Mouse (Mus musculus): ENCODE results near the gene Bend3. TPM values are rescaled to one million over a fixed set of nuclear protein-coding genes. Genes with fewer than 3 reads are reported as not detected.

The Bend3 gene
- total and polyA plus RNA-seq, 3 experiments, result 13.0 to 32.8 (median 18.7) TPM

DNA sequence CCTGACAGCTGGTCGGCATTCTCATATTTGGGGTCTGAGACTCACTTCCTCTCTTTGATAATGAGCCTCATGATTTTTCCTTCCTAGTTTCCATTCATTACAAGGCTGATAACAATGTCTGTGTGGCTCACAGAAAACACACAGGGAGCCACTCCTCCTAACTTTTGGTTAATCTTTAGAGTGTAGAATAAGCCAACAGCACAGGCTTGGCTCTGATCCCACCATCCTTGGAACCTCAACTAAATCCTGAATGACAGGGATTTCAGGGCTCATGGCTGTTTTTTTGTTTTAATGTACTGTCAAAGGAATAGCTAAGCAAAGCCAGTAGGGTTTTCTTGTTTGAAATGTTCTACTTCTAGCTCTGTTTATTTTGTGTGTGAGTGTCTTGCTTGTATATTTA lies 55.8 kb downstream of the Bend3 start:
- DNase-seq (ENCODE audit: low read depth, low spot score), result peak; percentile 46

DNA sequence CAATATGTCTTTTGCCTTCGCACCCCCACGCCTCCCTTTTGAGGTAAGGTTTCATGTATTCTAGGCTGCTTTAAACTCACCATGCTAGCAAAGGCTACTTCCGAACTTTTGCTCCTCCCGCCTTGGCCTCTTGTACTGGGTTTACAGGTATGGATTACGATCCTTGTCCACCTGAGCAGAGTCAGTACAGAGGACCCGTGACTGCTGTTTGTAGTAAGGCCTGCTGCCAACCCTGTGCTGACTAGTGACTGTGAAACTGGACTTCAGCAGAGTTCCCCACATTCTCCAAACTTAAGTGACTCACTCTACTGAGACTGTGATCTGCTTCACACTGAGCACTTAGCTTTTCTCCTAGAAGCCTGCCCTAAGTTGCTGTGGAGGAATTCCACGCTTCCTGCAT lies 59.0 kb downstream of the Bend3 start:
- Histone ChIP-seq H3K79me2 (ENCODE audit: control insufficient read depth, insufficient read depth, low read length, poor library complexity) (peaks cover 18% of the 10 kb centered on the region), H3K4me1 (ENCODE audit: control insufficient read depth in 1 of 2, insufficient read depth in 2 of 2, low read length in 2 of 2) (peaks cover 9 to 21% of the 10 kb centered on the region in 2 experiments), H3K36me3 (ENCODE audit: control insufficient read depth in 1 of 2, insufficient read depth in 2 of 2, low read length in 2 of 2) (peaks cover 0 to 16% of the 10 kb centered on the region in 2 experiments; a peak in 2 of 4 replicates), H3K27me3 (ENCODE audit: control insufficient read depth in 1 of 2, insufficient read depth in 2 of 2, low read length in 2 of 2) (no peaks in the 10 kb centered on the region), H3K4me3 (ENCODE audit: control insufficient read depth in 1 of 2, insufficient read depth in 1 of 2, low read depth in 2 of 2, low read length in 2 of 2) (no peak overlapping the region), H3K27ac (ENCODE audit: control insufficient read depth, low read depth, low read length) (no peak overlapping the region), H3K9ac (ENCODE audit: control insufficient read depth, low read depth, low read length, poor library complexity, severe bottlenecking) (no peak overlapping the region), H3K9me3 (replicated peaks; ENCODE audit: insufficient read depth, low read length) (no peaks in the 10 kb centered on the region)
- no peak for DNase-seq (ENCODE audit: low read depth, low spot score)
- TF ChIP-seq RAD21 (IDR thresholded peaks at IDR 0.05; ENCODE audit: low read depth, low read length) (no peak), ZNF384 (IDR thresholded peaks at IDR 0.05; ENCODE audit: low read depth, low read length) (no peak), TCF12 (IDR thresholded peaks at IDR 0.05; ENCODE audit: low read depth, low read length) (no peak), MAZ (IDR thresholded peaks at IDR 0.05; ENCODE audit: low read depth, low read length) (no peak), SIN3A (IDR thresholded peaks at IDR 0.05; ENCODE audit: low read length) (no peak), CTCF (IDR thresholded peaks at IDR 0.05 in 2 of 3, conservative IDR thresholded peaks at IDR 0.05 in 1 of 3; ENCODE audit: control insufficient read depth in 1 of 3, insufficient read depth in 1 of 3, low read depth in 2 of 3, low read length in 3 of 3, poor library complexity in 1 of 3, severe bottlenecking in 1 of 3) (no peak), ZKSCAN1 (IDR thresholded peaks at IDR 0.05; ENCODE audit: low read depth, low read length) (no peak), ZMIZ1 (IDR thresholded peaks at IDR 0.05; ENCODE audit: low read depth, low read length) (no peak), HCFC1 (IDR thresholded peaks at IDR 0.05; ENCODE audit: low read depth, low read length) (no peak), SMC3 (IDR thresholded peaks at IDR 0.05; ENCODE audit: low read depth, low read length) (no peak), POLR2A (IDR thresholded peaks at IDR 0.05; ENCODE audit: control insufficient read depth in 1 of 2, insufficient read depth in 1 of 2, low read depth in 1 of 2, low read length in 2 of 2, poor library complexity in 1 of 2) (no peak), USF2 (IDR thresholded peaks at IDR 0.05; ENCODE audit: borderline replicate concordance in 1 of 2, insufficient read depth in 1 of 2, low read depth in 1 of 2, low read length in 2 of 2) (no peak), MAFK (IDR thresholded peaks at IDR 0.05; ENCODE audit: borderline replicate concordance, low read depth, low read length) (no peak), TBP (IDR thresholded peaks at IDR 0.05; ENCODE audit: low read depth, low read length) (no peak), ELF1 (IDR thresholded peaks at IDR 0.05; ENCODE audit: low read depth, low read length) (no peak), MXI1 (IDR thresholded peaks at IDR 0.05; ENCODE audit: low read depth, low read length) (no peak), MAX (IDR thresholded peaks at IDR 0.05; ENCODE audit: low read length) (no peak)

More for the DNA sequence above, 55.8 kb downstream of the Bend3 start:
- no peak overlapping the region for H3K27ac ChIP-seq (ENCODE audit: control insufficient read depth, low read depth, low read length)
- no peak overlapping the region for H3K9ac ChIP-seq (ENCODE audit: control insufficient read depth, low read depth, low read length, poor library complexity, severe bottlenecking)
- no peak for TF ChIP-seq SMC3 (IDR thresholded peaks at IDR 0.05; ENCODE audit: low read depth, low read length)
- 0 out of 4 replicates have a peak, but pooled peaks of 1 of the 2 experiments have one; percentile 30 for TF ChIP-seq EP300 (IDR thresholded peaks at IDR 0.05; ENCODE audit: low read depth in 1 of 2, low read length in 2 of 2)
- no peaks in the 10 kb centered on the region for H3K27me3 ChIP-seq (ENCODE audit: control insufficient read depth in 1 of 2, insufficient read depth in 2 of 2, low read length in 2 of 2)
- peaks cover 4% of the 10 kb centered on the region for H3K79me2 ChIP-seq (ENCODE audit: control insufficient read depth, insufficient read depth, low read length, poor library complexity)
- H3K36me3 ChIP-seq (ENCODE audit: control insufficient read depth in 1 of 2, insufficient read depth in 2 of 2, low read length in 2 of 2), result peaks cover 2 to 8% of the 10 kb centered on the region in 2 experiments; a peak in 3 of 4 replicates
- H3K4me3 ChIP-seq (ENCODE audit: control insufficient read depth in 1 of 2, insufficient read depth in 1 of 2, low read depth in 2 of 2, low read length in 2 of 2), result no peak overlapping the region
- H3K4me1 ChIP-seq (ENCODE audit: control insufficient read depth in 1 of 2, insufficient read depth in 2 of 2, low read length in 2 of 2), result peaks cover 6 to 12% of the 10 kb centered on the region in 2 experiments
- H3K9me3 ChIP-seq (replicated peaks; ENCODE audit: insufficient read depth, low read length), result no peaks in the 10 kb centered on the region

Measured in MEL (cell line).